Mouse (Mus musculus) spleen, adult 2 months (tissue): ENCODE measurements around the gene Pak4. TPM values are rescaled to one million over a fixed set of nuclear protein-coding genes. Genes with fewer than 3 reads are reported as not detected.

Experiments
- DNase-seq, 2 experiments: peaks; one replicate each; pipeline versions ENCODE4 v3.0.0 to v3.0.0-alpha.2; 2012 to 2021; ENCODE audit warnings: low spot score in 2 of 2, low read depth in 1 of 2
- H3K27ac ChIP-seq: fragments of 200-500 bp; 2 replicates; pipeline ENCODE4 v1.5.1; 2012; ENCODE audit warnings: low read length, inconsistent platforms; ENCODE audit not compliant: insufficient read depth
- H3K27me3 ChIP-seq: fragments of 200-500 bp; 2 replicates; pipeline ENCODE4 v1.6.1; 2012; ENCODE audit warnings: mild to moderate bottlenecking, moderate library complexity, low read length, inconsistent platforms; ENCODE audit not compliant: control insufficient read depth, insufficient read depth
- H3K36me3 ChIP-seq: fragments of 200-500 bp; 2 replicates; pipeline ENCODE4 v1.6.1; 2012; ENCODE audit warnings: mild to moderate bottlenecking, low read length, inconsistent platforms; ENCODE audit not compliant: control insufficient read depth, insufficient read depth
- H3K4me1 ChIP-seq: fragments of 200-500 bp; 2 replicates; pipeline ENCODE4 v1.6.1; 2011; ENCODE audit warnings: inconsistent platforms; ENCODE audit not compliant: control insufficient read depth, insufficient read depth, insufficient read length
- H3K4me3 ChIP-seq: fragments of 200-500 bp; 2 replicates; pipeline ENCODE4 v1.5.1; 2011; ENCODE audit warnings: mild to moderate bottlenecking, inconsistent platforms; ENCODE audit not compliant: insufficient read depth, insufficient read length; ENCODE audit errors: extremely low read depth
- CTCF ChIP-seq: fragments of 200-500 bp; IDR thresholded peaks from 2 replicates; pipeline ENCODE4 v1.5.1; 2011; ENCODE audit warnings: mild to moderate bottlenecking, inconsistent platforms; ENCODE audit not compliant: insufficient read depth, insufficient read length, insufficient replicate concordance; ENCODE audit errors: extremely low read depth
- POLR2A ChIP-seq: fragments of 200-500 bp; IDR thresholded peaks from 2 replicates; pipeline ENCODE4 v1.6.1; 2011; ENCODE audit warnings: low read depth, low read length, inconsistent platforms
- WGBS: fragments of 180-500 bp; shearing (Covaris S2); methylation state at CpG from one replicate; pipeline ENCODE4 v1.1.7; 2018; 5-methylcytosine and 5-hydroxymethylcytosine counted together
- polyA plus RNA-seq: library from polyadenylated mRNA; depleted of rRNA; stranded (reverse); fragments of >200 nt; gene quantifications from 2 replicates; pipeline ENCODE4 v1.2.3, GENCODE M21; 2012

Pak4 gene
- polyA plus RNA-seq, 1 experiment: 13.2 TPM

DNA sequence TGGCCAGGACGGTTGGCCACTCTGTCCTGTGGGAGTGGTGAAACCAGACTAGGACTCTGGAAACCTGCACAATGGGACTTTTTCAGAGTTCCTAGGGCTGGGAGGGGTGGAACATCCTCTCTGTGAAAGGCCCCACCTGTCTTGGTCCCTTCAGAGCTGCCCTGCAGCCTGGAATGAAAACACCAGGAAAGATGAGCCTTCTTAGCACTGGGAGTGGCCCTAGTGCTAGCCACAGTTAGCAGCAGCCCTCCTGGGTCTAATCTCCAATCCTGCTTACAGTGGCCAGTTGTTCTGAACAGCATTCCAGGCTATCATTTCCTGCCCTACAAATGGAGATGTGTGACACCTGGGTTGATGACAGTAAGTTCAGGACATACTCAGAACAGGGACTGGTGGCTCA lies 6.1 kb downstream of the Pak4 start:
- 76% methylated on average over 1 of the region's 1 CpGs for WGBS
- H3K4me1 ChIP-seq: peaks cover 24% of the 10 kb centered on the region
- no peak for DNase-seq
- no peaks in the 10 kb centered on the region for H3K36me3 ChIP-seq
- no peak overlapping the region for H3K27ac ChIP-seq
- H3K4me3 ChIP-seq: no peak overlapping the region
- no peaks in the 10 kb centered on the region for H3K27me3 ChIP-seq
- TF ChIP-seq POLR2A (no peak), CTCF (no peak)

DNA sequence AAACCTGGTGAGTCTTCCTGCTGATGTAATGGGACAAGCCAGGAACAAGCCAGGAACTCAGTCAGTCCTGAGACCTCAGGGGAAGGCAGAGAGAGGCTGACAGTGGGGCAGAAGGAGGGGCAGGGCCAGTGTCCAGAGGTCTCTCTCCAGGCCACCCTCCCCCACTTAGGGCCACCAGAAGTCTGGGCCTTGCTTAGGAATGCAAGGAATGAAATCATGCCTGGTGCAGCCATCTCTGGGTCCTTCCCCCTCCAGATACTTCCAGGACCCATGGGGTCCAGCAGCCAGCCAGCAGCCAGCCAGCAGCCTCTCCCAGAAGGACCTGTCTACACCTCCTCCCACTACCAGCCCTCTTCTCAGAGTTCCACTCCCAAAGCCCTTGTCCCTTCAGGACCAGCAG lies 10.3 kb downstream of the Pak4 start:
- TF ChIP-seq CTCF (no peak), POLR2A (no peak)
- Histone ChIP-seq H3K36me3 (no peaks in the 10 kb centered on the region), H3K4me3 (no peak overlapping the region), H3K27me3 (no peaks in the 10 kb centered on the region), H3K27ac (no peak overlapping the region), H3K4me1 (peaks cover 1% of the 10 kb centered on the region; the same call in 1 of the 2 replicates)
- no peak for DNase-seq

DNA sequence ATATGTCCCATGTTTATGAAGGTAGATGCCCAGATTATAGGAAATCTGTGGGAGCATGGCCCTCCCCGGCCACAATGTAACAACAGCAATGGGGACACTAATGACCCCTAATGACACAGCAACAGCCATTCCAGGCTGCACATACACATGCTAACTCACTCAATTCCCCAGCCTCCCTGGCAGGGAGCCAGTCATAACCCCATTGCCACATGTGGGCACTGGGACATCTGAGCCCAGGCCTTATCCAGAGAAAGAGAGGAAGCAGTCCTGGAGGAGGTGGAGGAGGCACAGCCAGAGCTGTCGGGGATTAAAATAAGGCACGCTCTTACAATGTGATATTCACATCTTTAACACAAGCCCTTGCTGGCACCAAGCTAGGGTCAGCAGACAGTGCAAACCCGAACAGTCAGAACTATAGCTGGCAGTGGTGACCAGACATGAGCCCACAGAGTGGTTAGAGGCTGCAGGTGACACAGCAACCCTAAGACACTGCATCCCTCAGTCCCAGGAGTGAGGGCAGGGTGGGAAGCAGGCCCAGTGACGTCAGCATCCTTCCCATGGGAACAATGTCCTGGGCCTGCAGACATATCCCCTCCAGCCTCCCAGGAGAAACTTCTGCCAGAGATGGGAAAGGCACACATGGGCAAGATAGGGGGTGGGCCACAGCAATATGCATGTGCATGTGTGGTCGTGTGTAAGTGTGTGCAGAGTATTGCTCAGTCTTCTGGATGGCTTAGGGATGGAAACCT lies 11.1 kb downstream of the Pak4 start:
- H3K27me3 ChIP-seq: no peaks in the 10 kb centered on the region
- no peak for DNase-seq
- 84% methylated on average over 6 of the region's 6 CpGs for WGBS

DNA sequence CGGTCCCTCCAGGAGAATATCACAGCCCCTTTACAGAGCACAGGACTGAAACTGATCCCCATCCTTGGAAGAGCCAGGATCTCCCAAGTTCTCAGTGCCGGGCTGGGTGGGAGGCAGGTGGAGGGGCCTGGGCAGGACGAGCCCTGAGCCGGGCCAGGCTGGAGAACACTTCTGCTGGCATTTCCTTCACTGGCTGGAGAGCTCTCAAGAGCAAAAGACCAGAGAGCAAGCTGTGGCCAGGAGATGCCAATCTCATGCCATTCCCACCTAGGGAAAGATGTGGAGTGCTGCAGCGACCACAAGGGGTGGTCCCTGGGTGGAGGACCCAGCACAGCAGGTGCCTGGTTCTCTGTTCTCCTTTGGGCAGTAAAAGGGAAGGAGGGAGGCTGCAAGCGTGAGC lies 13.0 kb downstream of the Pak4 start:
- no peaks in the 10 kb centered on the region for H3K36me3 ChIP-seq
- no peaks in the 10 kb centered on the region for H3K27me3 ChIP-seq
- H3K27ac ChIP-seq: no peak overlapping the region
- no peak overlapping the region for H3K4me3 ChIP-seq
- TF ChIP-seq POLR2A: no peak
- no peak for DNase-seq
- 78% methylated on average over 6 of the region's 6 CpGs for WGBS
- no peaks in the 10 kb centered on the region; the same call in 1 of the 2 replicates for H3K4me1 ChIP-seq

More for the DNA sequence above, 11.1 kb downstream of the Pak4 start:
- TF ChIP-seq POLR2A (no peak), CTCF (no peak)
- H3K27ac ChIP-seq: no peak overlapping the region
- H3K4me1 ChIP-seq: no peaks in the 10 kb centered on the region; the same call in 1 of the 2 replicates
- no peaks in the 10 kb centered on the region for H3K36me3 ChIP-seq
- H3K4me3 ChIP-seq: no peak overlapping the region

DNA sequence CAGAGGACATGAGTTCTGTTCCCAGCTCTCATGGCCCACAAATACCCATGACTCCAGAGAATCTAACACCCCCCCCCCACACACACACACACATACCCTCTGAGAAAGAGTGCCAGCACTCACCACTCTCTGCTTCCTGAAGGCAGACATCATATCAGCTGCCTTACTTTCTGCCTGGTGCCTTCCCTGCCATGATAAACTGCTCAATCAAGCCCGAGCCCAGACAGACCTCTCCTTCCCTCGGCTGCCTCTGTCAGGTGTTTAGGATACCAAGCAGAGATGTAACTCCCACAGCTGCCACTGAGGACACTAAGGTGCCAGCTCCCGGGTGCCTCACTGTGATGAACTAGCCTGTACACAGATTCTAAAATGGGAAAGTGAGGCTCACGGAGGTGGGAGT lies 13.5 kb downstream of the Pak4 start:
- Histone ChIP-seq H3K4me3 (no peak overlapping the region), H3K27me3 (no peaks in the 10 kb centered on the region), H3K4me1 (no peaks in the 10 kb centered on the region; the same call in 1 of the 2 replicates), H3K36me3 (no peaks in the 10 kb centered on the region), H3K27ac (0 out of 2 replicates have a peak overlapping the region, but pooled peaks have one; percentile 1)
- no peak for DNase-seq
- no peak for TF ChIP-seq POLR2A
- no peak for TF ChIP-seq CTCF
- WGBS: 74% methylated on average over 4 of the region's 4 CpGs

DNA sequence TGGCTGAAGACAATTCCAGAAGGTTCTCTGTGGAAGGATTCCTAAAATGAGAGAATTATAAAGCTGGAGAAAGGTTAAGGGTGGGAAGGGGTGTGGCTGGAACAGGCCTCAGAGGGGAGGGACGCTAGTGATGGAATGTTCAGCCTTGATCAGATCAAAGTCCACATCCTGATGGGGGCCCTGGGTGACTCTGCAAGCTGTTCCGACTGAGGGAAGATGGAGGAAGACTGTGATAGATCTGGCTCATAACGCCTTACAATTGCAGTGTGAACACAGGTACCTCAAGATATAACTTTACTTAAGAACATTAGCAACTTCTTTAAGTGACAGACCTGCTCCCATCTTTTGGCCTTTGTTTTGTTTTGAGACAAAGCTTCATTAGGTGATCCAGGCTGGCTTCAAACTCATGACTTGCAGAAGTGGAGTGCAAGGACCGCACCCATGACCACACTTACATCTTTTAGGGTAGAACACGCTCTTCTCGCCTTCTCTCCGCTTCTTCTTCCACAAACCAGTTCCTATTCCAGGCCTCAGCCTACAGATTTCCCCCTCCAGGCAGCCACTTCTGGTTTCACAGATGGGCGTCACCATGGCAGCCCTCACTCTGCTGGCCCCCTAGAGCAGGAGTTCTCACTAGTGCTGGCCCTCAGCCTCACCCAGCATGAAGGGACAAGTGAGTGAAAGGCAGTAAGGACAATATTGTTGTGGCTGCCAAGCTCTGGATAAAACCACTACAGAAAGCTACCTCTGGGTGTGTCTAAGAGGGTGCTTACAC lies 14.2 kb downstream of the Pak4 start:
- H3K4me3 ChIP-seq: no peak overlapping the region
- WGBS: 81% methylated on average over 8 of the region's 8 CpGs
- H3K36me3 ChIP-seq: no peaks in the 10 kb centered on the region
- no peaks in the 10 kb centered on the region for H3K27me3 ChIP-seq
- no peak for DNase-seq
- no peak for TF ChIP-seq CTCF
- H3K27ac ChIP-seq: no peak overlapping the region
- H3K4me1 ChIP-seq: peaks cover 3% of the 10 kb centered on the region; the same call in 1 of the 2 replicates

DNA sequence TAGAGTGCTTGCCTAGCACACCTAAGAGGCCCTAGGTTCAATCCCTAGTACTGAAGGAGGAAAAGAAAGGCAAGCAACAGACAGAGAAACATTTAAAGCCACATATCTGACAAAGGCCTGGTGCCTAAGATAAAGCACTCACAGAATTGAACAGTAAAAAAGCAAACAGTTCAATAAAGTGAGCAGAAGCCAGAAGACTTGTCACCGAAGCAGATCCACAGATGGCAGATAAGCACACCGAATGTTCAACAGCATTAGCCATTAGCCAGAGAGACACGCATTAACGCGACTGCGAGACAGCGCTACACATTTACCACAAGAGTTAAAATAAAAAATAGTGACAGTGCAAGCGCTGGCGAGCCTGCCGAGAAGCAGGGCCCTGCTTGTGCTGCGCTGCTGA lies 15.1 kb downstream of the Pak4 start:
- Histone ChIP-seq H3K27me3 (no peaks in the 10 kb centered on the region), H3K27ac (no peak overlapping the region), H3K4me1 (peaks cover 3% of the 10 kb centered on the region; the same call in 1 of the 2 replicates), H3K36me3 (no peaks in the 10 kb centered on the region), H3K4me3 (no peak overlapping the region)
- TF ChIP-seq CTCF: no peak
- TF ChIP-seq POLR2A: no peak
- WGBS: 74% methylated on average over 11 of the region's 11 CpGs
- no peak for DNase-seq
